Mouse (Mus musculus) neural tube, embryonic 10.5 days (tissue): ENCODE data around the gene Prdm16.

Source experiments
- DNase-seq: peaks from one replicate; pipeline ENCODE4 v3.0.0-alpha.2; 2017; ENCODE audit warnings: low spot score; ENCODE audit errors: extremely low spot score

Gene Prdm16

DNA sequence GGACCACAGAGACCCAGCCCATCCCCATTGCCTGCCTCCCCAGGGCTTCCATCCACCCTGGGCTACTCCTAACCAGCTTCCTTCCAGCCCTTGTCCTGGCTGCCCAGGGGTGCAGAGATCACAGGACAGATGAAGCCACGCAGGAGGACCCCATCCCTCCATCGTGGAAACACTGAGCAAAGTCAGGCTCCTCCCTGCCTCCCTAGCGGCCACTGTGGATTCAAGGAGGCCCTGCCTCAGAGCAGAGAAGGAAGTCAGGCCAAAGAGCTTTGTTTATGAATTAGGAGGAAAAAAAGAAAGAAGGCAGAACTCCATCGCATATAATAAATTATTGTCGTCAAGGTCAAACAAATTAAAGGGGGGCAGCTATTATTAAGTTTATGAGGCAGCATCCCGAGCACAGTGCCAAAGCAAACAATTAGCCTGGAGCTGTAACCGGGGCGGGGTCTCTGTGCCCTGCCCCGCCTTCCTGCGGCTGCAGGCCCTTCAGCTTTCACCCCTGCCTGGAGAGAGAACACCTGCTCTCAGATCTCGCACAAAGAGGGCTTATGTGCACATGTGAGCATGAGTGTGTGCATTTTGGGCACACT is 288.4 kb downstream of the Prdm16 start:
- no peak for DNase-seq

DNA sequence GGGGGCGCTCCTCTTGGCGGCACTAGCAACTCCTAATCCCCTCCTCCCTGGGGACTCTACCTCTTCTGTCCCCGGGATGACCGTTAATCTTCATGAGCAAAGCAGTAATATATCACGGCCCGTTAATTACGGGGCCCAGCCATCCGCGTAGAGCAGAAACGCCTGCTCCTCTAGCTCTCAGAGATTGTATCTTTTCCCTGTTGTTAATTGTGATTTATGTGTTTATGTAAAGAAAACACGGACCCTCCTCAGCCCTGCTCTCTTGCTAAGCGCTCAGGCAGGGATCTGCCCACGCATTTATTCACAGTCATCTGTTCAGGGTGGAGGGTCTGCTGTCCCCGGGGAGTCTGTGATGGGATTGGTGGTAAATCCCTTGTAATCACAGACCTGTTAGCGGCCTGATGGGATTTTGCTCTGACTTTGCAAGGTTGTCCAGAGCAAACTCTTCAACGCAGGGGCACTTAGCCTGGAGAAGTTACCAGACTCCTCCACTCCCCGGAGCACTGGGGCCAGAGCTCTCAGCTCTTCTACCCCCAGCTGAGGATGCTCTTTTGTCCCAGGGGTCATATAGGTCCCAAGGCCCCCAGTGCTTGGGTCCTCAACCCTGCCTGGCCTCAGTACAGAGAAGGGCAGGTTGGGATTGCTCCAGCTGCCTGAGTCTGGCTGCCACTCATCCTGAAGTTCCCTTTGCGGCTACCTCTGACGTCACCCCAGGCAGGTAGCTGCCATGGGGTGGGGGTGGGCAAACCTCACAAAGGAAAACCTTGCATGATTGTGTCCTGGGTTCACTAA is 289.7 kb downstream of the Prdm16 start:
- no peak for DNase-seq

DNA sequence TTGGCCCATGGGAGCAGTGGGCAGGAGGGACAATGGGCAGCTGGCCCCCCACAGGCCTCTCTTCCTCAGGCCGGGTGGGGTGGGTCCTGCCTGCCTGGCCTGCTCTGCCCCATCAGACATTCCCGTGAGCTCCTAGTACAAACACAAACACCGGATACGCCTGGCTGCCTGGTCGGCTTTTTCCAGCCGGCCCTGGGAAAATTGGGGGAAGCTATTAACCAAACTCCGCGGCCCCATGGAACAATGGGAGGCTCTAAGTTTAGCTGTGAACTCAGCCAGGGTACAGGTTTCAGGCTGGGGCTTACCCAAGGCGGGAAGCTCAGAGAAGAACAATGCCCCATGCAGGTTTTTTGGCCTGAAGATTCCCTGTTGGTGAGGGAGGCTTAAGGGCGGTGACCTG is 300.0 kb downstream of the Prdm16 start:
- peak; percentile 34 for DNase-seq

DNA sequence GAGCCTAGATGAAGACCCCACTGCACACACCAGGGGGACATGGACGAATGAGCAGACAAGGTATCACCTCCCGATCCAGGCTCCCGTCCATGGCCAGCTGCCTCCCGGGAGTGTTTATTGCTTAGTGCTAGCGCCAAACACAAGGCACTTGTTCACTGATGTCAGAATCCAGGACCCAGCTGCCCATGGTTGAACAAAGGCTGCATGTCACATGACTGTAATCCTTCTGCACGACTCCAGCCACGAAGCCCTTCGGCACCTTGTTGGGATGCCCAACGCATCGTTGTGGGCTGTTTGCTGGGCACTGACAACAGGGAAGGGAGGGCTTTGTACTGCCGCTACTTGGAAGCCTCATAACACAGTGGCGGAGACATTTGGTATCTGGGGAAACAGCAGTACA is 300.9 kb downstream of the Prdm16 start, which contains the start of gene B230104I21Rik:
Gene B230104I21Rik (plus strand): TSS at position 367 of the 400 bp plus-strand sequence.
- DNase-seq: no peak

DNA sequence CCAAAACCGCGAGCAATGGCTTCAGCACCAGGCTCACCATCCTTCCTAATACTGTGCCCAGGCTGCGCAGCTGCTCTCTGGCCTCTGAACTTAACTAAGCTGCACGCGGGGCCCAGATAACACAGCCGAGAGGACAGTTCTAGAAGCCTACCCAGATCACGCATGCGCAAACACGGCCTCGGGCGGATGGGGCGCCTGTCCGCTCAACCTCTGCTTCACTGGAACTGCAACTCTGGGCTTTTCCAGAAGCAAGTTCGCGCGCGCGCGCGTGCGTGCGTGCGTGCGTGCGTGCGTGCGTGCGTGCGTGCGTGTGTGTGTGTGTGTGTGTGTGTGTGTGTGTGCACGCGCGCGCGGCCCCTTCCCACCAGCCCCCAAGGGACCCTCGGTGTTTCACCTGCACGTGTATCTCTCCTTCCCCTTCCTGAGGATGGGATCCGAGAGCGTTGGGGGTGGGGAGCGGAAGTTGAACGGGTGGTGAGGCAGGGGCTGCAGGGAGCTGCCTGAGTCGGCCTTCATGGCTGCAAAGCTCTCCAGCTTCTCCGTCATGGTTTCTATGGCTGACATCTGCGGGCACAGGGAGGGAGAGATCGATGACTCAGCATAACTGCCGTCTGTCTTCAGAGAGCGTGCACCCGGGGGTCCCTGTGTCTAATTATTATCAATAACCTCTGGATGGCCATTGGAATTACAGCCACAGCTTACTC is 301.8 kb downstream of the Prdm16 start:
- peak; percentile 53 for DNase-seq

DNA sequence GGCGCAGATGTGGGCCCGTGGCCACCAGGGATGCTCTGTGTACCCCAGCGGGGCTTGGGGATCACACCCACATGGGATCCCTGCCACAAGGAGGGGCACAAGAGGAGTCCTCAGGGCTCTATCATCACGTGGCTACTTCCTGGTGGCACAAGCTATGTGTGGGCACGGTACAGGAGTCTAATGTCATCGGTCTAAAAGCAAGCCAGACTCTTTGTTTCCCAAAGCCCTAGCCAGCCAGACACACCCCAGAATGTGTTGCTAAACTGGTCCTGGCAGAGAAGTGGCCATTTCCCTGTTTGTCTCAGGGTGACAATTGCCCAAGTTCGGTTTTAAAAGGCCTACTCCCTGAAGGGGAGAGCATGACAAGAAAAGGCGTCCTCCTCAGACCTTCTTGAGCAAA is 303.4 kb downstream of the Prdm16 start:
- DNase-seq: no peak

DNA sequence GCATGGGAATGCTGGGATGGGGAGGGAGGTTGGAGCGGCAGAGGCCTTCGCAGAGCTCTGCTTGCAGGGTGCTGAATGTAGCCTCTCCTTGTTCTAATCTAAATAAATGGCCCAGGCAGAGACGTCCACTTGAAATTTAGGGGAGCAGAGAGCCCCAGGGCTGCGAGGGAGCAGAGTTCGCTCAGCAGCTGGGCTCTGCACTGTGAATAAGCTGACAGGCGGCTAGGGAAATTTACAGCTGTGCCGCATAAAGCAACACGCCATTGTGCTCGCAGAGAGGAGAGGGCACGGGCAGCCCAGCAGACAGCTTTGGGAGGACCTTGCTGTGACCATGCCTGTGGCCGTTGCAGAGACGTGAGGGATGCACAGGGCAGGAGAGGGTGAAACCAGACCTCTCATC is 305.4 kb downstream of the Prdm16 start:
- peak; percentile 64 for DNase-seq

DNA sequence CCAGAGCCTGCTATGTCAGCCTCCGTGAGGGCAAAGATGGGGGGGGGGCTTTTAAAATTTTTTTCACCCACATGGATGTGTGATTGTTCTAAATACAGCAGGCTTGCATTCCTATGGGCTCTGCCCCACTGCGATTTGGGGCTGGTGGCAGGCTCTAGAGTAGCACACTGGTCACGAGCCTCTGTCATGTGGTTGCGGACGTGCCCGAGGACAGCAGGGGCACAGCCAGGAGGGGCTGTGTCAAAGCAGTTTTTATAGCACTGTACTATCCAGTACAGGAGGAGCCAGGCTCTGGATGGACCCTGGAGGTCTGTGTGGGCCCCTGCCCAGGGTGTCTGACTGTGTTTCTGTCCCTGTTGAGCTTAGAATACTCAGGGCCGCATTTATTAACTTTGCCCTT is 306.7 kb downstream of the Prdm16 start:
- DNase-seq: no peak

DNA sequence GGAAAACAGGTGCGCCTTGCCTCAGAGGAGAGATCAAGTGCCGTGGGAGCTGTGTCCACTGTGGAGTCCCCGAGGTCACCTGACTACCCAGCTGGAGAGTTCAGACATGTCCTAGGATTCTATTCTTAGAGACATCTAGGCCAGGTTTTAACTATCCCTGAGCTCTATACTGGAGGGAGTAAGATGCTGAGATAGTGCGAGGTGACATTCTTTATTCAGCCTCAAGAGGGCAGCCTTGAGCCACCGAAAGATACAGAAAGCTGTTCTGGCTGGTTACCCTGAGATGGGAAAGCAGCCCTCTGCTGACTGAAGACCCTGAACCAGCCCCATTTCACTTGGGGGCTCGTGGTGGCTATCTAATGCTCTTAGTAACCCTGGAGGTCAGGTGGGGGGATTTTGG is 307.8 kb downstream of the Prdm16 start:
- peak; percentile 84 for DNase-seq

DNA sequence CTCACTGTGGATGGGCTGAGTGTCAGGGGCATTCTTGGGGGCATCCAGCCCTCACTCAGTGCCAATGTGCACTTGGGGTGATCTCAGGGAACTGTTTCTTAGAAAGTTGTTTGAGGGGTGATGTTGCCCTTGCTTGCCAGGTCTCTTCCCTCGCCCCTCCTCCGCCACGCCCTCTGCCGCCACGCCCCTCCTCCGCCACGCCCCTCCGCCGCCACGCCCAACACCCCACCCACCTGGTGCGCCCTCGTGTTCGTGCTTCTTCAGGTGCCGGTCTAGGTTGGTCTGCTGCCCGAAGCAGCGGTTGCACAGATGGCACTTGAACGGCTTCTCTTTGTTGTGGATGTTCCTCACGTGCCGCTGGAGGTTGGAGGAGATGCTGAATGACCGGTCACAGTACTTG is 308.2 kb downstream of the Prdm16 start:
- DNase-seq: no peak

DNA sequence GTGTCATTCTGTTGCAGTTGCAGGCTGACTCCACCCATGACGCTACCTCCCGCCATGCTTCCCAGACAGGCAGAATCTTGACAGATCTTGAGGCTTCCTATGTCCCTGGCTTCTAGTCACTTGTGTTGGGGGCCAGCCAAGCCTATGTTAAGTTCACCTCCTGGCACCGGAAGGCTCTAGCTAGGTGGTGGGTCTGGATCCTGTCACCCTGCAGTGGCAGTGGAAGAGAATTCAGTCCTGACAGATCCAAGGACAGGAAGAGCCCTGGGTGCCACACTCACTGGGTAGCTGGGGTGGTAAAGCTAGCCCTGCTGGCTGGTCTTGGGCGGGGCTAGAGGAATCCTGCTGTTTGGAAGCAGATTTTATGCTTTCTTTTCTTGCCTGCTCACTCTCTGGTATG is 311.3 kb downstream of the Prdm16 start:
- no peak for DNase-seq

DNA sequence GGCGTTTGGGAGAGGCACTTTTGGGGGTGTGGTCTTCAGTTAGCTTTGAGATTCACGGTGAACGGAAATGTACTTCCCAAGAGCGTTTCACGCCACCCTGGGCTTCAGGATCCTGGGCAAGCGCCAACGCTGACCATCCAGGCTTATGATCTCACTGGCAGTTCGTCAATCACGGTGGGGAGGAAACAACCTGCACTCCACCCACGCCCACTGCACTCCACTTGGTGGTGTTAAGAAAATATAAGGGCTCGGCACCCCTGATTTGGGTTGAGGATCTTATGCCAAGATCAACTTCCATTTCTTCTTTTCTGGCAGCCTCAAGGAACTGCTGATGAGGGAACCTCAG is 323.1 kb downstream of the Prdm16 start:
- no peak for DNase-seq

DNA sequence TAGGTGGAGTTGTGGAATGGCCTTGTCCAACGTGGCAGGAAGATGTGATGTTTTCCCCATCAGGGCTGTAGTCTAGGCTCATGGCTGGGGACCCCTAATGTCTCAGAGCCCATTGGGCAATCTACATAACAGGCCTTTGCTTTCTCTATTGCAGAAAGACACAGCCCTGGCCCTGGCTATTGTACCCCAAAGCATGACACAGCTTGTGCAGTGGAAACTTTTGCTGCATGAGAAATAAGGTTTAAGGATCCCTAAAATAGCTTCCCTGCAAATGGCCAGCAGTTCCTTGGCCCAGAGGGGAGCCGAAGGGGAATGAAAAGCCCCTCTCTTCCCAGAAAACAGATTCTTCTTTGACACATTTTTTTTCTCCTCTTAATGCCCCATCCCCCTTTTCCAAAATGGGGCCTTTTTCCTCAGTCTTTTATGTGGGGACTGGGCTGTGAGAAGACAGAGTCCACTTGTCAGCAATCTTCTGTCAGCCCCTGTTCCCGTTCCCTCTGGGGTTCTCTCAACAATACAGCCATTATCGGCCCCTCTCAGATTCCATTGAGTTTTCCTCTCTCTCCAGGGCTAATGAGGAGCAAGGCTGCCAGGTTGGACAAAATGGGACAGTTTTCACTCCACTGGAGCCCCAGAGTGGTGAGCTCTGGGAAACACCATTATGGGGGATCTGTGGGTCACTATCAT is 323.6 kb downstream of the Prdm16 start:
- DNase-seq: no peak

DNA sequence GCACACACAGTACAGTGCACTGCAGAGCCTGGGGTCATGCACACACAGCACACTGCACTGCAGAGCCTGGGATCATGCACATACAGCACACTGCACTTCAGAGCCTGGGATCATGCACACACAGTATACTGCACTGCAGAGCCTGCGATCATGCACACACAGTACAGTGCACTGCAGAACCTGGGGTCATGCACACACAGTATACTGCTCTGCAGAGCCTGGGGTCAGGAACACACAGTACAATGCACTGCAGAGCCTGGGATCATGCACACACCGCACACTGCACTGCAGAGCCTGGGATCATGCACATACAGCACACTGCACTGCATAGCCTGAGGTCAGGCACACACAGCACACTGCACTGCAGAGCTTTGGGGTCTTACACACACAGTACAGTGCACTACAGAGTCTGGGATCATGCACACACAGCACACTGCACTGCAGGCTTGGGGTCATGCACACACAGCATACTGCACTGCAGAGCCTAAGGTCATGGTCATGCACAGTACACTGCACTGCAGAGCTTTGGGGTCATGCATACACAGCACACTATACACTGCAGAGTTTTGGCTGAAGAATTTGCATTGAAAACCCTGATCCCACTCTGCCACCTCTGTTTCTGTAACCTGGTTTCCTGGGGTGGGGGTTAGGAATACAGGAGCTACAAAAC is 324.4 kb downstream of the Prdm16 start:
- DNase-seq: no peak

DNA sequence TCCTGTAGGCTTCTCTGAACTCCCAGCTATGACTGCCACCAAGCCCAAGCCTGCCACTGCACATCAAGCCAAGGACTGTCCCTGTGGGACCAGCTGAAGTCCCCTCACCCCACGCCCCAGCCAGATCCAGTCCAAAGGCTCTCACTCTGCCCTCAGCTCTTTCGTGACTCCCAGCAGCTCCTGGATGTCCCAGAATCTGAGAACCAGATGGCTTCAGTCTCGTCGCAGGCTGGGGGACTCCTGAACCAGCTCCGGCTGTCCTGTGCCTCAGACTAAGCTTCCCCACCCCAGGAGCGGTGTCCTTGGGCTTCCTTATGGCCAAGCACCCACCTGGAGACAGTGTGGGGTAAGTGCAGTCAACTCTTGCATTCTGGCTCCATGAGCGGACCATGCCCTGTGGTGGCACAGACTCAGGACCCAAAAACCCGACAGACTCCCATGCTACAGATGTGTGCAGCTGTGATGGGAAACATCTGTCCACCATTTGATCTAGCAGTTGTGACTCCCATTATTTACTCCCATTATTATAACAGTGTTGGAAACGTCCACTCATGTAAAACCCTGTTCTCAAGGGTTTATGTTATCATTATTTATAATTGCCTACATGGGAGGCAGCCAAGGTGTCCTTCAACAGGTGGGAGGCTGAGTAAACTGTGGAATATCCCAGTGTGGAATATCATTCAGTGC is 326.0 kb downstream of the Prdm16 start:
- no peak for DNase-seq

DNA sequence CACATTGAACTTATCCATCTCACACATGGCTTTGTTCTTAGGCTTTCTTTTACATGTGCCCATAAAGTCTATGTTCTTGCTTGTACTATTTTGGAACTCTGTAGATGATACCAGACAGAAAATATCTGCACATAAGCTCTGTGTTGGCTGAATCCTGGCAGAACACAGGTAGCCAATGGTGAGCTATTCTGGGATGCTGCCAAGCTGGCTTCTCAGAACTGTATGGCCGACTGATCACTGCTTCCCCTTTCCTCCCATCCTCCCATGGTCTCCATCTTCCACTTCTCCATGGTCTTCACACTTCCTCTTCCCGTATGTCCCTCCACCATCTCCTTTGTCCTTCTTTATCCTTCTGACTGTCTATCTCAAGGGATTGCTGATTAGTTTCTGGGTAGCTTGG is 327.5 kb downstream of the Prdm16 start:
- no peak for DNase-seq

DNA sequence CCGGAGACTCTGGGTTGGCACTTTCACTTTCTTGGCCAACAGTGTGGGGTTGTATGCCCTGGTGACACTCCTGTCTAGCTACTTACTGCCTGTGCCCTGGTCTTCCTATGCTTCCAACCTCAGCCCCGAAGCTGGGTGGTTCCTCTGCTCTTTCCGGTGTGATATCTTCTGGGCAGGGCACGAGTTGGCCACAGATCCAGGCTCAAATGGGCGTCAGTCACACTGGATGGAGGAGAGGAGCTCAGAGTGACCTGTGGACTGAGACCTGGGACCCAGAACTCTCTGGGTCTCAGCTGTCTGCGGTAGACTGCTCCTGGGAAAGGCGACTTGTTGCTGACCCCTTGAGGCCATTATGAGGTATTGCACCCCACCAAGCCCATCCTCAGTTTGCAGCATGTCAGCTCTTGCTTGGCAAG is 335.2 kb downstream of the Prdm16 start, which contains the start of gene Arhgef16:
Gene Arhgef16 (minus strand): TSS at position 211 of the 416 bp plus-strand sequence.
- peak; percentile 70 for DNase-seq

DNA sequence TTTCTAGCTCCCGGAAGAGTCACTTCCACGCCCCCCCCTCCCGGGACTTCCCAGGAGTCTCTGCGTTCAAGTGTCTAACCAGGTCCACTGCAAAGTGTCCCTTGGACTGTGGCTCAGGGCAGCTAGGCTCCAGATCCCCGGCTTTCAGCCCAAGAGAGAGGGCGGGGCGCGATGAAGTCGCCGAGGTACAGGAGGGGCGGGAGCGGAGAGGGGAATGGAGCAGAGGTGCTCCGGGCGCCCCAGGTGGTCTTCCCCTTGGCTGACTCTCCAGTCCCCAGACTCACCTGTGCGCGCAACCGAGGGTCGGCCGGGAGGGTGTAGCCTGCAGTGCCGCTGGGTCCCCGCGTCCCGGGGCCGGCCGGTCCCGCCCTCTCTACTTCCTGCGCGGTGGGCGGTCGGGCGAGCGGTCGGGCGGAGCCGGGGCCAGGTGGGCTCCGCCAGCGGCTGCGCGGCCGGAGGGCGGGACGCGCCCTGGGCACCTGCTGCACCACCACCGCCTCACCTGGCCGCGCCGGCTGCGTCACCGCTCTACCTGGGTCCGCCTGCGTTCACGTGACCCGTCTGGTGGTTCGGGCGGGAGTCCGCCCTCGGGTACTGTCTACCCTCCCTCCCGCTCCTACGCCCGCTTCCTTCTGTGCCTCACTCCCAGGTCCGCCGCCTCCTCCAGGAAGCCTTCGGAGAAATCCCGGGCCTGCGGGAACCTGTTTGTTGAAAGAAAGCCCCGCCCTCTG is 337.0 kb downstream of the Prdm16 start:
- DNase-seq: peak; percentile 33

DNA sequence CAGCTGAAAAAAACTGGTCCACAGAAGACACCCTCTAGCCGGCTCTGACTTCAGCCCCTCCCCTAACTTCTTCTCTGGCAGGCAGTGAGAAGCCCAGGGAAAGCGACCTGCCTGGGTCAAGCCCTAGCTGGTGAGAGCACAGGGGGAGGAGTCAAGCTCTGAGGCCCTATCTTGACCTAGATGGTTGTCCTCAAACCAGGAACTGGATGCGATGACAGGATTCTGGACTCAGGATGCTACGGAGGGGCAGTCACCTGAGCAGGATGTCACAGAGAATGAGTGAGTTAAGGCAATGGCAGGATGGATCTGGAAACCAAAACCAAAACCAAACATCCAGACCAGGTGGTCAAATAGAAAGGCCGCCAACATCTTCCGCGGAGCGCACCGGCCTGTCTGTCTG is 338.9 kb downstream of the Prdm16 start:
- DNase-seq: peak; percentile 34

DNA sequence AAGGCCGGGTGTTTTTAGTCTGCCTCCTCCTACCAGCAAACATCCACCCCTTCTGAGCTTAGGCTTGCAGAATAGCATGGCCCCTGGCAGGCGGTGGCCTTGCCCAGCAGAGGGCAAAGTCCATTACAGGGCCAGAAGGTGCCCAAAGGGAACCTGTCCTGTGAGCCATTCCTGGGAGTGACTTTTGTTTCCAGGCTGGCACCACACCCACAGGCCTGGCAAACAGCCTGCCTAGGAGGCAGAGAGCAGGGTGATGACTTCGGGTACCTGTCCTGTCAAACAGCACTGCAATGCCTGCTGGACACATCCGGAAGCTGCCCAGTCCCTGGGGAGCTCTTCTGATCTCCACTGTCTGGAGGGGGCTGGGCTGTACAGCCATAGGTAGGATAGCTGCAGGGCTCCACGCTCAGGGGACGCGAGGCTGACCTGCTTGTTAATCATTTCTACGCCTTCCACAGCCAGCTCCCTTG is 342.4 kb downstream of the Prdm16 start:
- DNase-seq: no peak
